In genomic region chr2:158143816-158144215, GRCm38 (mm10) we compare ENCODE assay signal across 11 mouse cellular contexts. TPM values are rescaled to one million over a fixed set of nuclear protein-coding genes. Genes with fewer than 3 reads are reported as not detected.
DNase-seq lines count a peak whose midpoint lies in the region; ATAC-seq and TF ChIP-seq lines count a peak whose summit lies in the region.
"Had no signal": no experiment of that assay in that cellular context is flagged by ENCODE, and none has a peak within 500 bp of the region (broad histone marks: within the 10 kb centered on the region; RNA-seq: fewer than 3 reads in every experiment).

No protein-coding gene starts in this region.

- H3K27me3 ChIP-seq in heart, embryonic 12.5 days (replicated peaks), result no peaks in the 10 kb centered on the region
- H3K27me3 ChIP-seq in lung, embryonic 14.5 days (ENCODE audit: insufficient read depth, low read length), result no peaks in the 10 kb centered on the region
- no peaks in the 10 kb centered on the region for H3K27me3 ChIP-seq in intestine, postnatal 0 days (replicated peaks; ENCODE audit: control insufficient read depth, insufficient read depth, low read length)
- no peaks in the 10 kb centered on the region for H3K27me3 ChIP-seq in stomach, embryonic 15.5 days (replicated peaks)

- peaks cover 25% of the 10 kb centered on the region for H3K36me3 ChIP-seq in heart, embryonic 12.5 days
- peaks cover 14% of the 10 kb centered on the region; the same call in 1 of the 2 replicates for H3K36me3 ChIP-seq in lung, embryonic 14.5 days (ENCODE audit: insufficient read depth)
- peaks cover 34% of the 10 kb centered on the region; the same call in 1 of the 2 replicates for H3K36me3 ChIP-seq in intestine, postnatal 0 days (ENCODE audit: control insufficient read depth, insufficient read depth)
- no peaks in the 10 kb centered on the region for H3K36me3 ChIP-seq in stomach, embryonic 15.5 days
- H3K36me3 ChIP-seq: hindbrain, embryonic 12.5 days had no signal

- no peak for ATAC-seq in heart, embryonic 12.5 days (ENCODE audit: insufficient number of reproducible peaks, low FRiP score)
- ATAC-seq in lung, embryonic 14.5 days (ENCODE audit: insufficient read depth), result no peak
- ATAC-seq in intestine, postnatal 0 days, result no peak
- no peak for ATAC-seq in stomach, embryonic 15.5 days (ENCODE audit: insufficient read depth, low FRiP score, low read depth)
- ATAC-seq in monocyte, adult 5-6 weeks (replicated peaks; ENCODE audit: insufficient number of reproducible peaks, low FRiP score, low TSS enrichment, poor library complexity, severe bottlenecking), result no peak

- no peak for TF ChIP-seq CTCF in lung, embryonic 14.5 days (IDR thresholded peaks at IDR 0.05; ENCODE audit: low read depth)
- no peak for TF ChIP-seq CTCF in intestine, postnatal 0 days (IDR thresholded peaks at IDR 0.05; ENCODE audit: low read depth)

- peaks cover 69% of the 10 kb centered on the region for H3K4me1 ChIP-seq in heart, embryonic 12.5 days (replicated peaks)
- peaks cover 31% of the 10 kb centered on the region for H3K4me1 ChIP-seq in lung, embryonic 14.5 days (ENCODE audit: insufficient read depth)
- peaks cover 17% of the 10 kb centered on the region for H3K4me1 ChIP-seq in intestine, postnatal 0 days (replicated peaks; ENCODE audit: control insufficient read depth, insufficient read depth, low read length)
- peaks cover 49% of the 10 kb centered on the region for H3K4me1 ChIP-seq in stomach, embryonic 15.5 days

- H3K4me2 ChIP-seq in heart, embryonic 12.5 days, result peak overlapping the region; percentile 76
- peak overlapping the region; percentile 79 for H3K4me2 ChIP-seq in lung, embryonic 14.5 days
- H3K4me2 ChIP-seq in intestine, postnatal 0 days (replicated peaks; ENCODE audit: low read depth), result peak overlapping the region; percentile 80
- peak overlapping the region; percentile 72 for H3K4me2 ChIP-seq in stomach, embryonic 15.5 days
- H3K4me2 ChIP-seq: hindbrain, embryonic 12.5 days; midbrain, embryonic 11.5 days had no signal

- peak overlapping the region; percentile 91 for H3K9ac ChIP-seq in heart, embryonic 12.5 days
- H3K9ac ChIP-seq in lung, embryonic 14.5 days, result no peak overlapping the region
- H3K9ac ChIP-seq in intestine, postnatal 0 days (ENCODE audit: low read depth, low read length), result no peak overlapping the region
- H3K9ac ChIP-seq in stomach, embryonic 15.5 days, result no peak overlapping the region
- H3K9ac ChIP-seq: hindbrain, embryonic 12.5 days had no signal

- H3K4me3 ChIP-seq in heart, embryonic 12.5 days, result peak overlapping the region; percentile 66
- no peak overlapping the region for H3K4me3 ChIP-seq in lung, embryonic 14.5 days (ENCODE audit: low read depth, low read length)
- H3K4me3 ChIP-seq in intestine, postnatal 0 days (ENCODE audit: low read depth, low read length), result no peak overlapping the region
- H3K4me3 ChIP-seq in stomach, embryonic 15.5 days (replicated peaks), result peak overlapping the region; percentile 60; the same call in 1 of the 2 replicates
- H3K4me3 ChIP-seq: hindbrain, embryonic 12.5 days had no signal

- intact Hi-C loops in heart, postnatal 10 days (cut with DNase I), result no loop called here

- no peaks in the 10 kb centered on the region for H3K9me3 ChIP-seq in heart, embryonic 12.5 days (replicated peaks)
- no peaks in the 10 kb centered on the region for H3K9me3 ChIP-seq in lung, embryonic 14.5 days (ENCODE audit: low read depth, low read length)
- H3K9me3 ChIP-seq in intestine, postnatal 0 days (ENCODE audit: control insufficient read depth), result no peaks in the 10 kb centered on the region
- no peaks in the 10 kb centered on the region for H3K9me3 ChIP-seq in stomach, embryonic 15.5 days
- H3K9me3 ChIP-seq: hindbrain, embryonic 12.5 days had no signal

- 61% methylated on average over 3 of the region's 3 CpGs for WGBS in heart, embryonic 12.5 days
- WGBS in lung, embryonic 14.5 days, result 39% methylated on average over 3 of the region's 3 CpGs
- 71% methylated on average over 3 of the region's 3 CpGs for WGBS in intestine, postnatal 0 days
- WGBS in stomach, embryonic 15.5 days, result 46% methylated on average over 3 of the region's 3 CpGs

- peak overlapping the region; percentile 98 for H3K27ac ChIP-seq in heart, embryonic 12.5 days (ENCODE audit: poor library complexity, severe bottlenecking)
- 0 out of 2 replicates have a peak overlapping the region, but pooled peaks have one; percentile 21 for H3K27ac ChIP-seq in lung, embryonic 14.5 days (ENCODE audit: low read depth)
- no peak overlapping the region for H3K27ac ChIP-seq in intestine, postnatal 0 days (ENCODE audit: low read depth, low read length)
- H3K27ac ChIP-seq in stomach, embryonic 15.5 days, result peak overlapping the region; percentile 19; the same call in 1 of the 2 replicates
- H3K27ac ChIP-seq: hindbrain, embryonic 12.5 days had no signal

- no peak for DNase-seq in heart, postnatal 10 days
- no peak for DNase-seq in lung, embryonic 14.5 days
- DNase-seq in lung, adult 18-20 months, result no peak
- DNase-seq in right cerebral cortex, adult 18-20 months, result no peak
- DNase-seq: thymus, adult 2 months had no signal

RNA-seq across cellular contexts. Expression of gene Tgm2, which starts 2.4 kb away (rescaled TPM):
- polyA plus RNA-seq in heart, embryonic 12.5 days (2016; fragmentation: Nextera tagmentation; extraction: Ambion mirVana), result 227 and 231 TPM in 2 replicates
- total RNA-seq in heart, postnatal 10 days (2021), result 100 to 1,000 TPM; 162 to 208 TPM
- 40.8 and 41.7 TPM in 2 replicates for polyA plus RNA-seq in lung, embryonic 14.5 days (2014; fragmentation: Nextera tagmentation; extraction: Ambion mirVana)
- 40.0 and 40.4 TPM in 2 replicates for polyA plus RNA-seq in intestine, postnatal 0 days (2015; fragmentation: Nextera tagmentation; extraction: Ambion mirVana)
- 91.7 and 93.1 TPM in 2 replicates for polyA plus RNA-seq in stomach, embryonic 15.5 days (2015; fragmentation: Nextera tagmentation; extraction: Ambion mirVana)
- total RNA-seq in monocyte, adult 5-6 weeks (2017), result 131 to 275 TPM (median 210 TPM) in 3 replicates

Comparison
In these comparisons a context has a peak if more than half of its experiments do, and no peak if none do; other contexts are left out.
1. H3K4me3 ChIP-seq: peak in heart, embryonic 12.5 days (single experiment) and stomach, embryonic 15.5 days (single experiment); none in lung, embryonic 14.5 days (single experiment) and intestine, postnatal 0 days (single experiment).
2. Peak in every context shown above with its lines, with median percentiles within 50 percentile points of each other: H3K4me2 ChIP-seq.